Mouse (Mus musculus) forebrain, embryonic 12.5 days (tissue): ENCODE data around the gene Nkx1-1. TPM values are rescaled to one million over a fixed set of nuclear protein-coding genes. Genes with fewer than 3 reads are reported as not detected.

Source experiments
- ATAC-seq: fragments of 200-750 bp; cut with Nextera tagmentation; 2 replicates; pipeline ENCODE4 v1.8.0; 2017; ENCODE audit warnings: moderate TSS enrichment; ENCODE audit not compliant: low FRiP score
- H3K27ac ChIP-seq: fragments of 300-500 bp; sonication (generic); 2 replicates; pipeline ENCODE4 v1.5.1; 2016; ENCODE audit warnings: mild to moderate bottlenecking
- H3K27me3 ChIP-seq: fragments of 300-500 bp; sonication (generic); 2 replicates; pipeline ENCODE4 v1.6.1; 2016; ENCODE audit warnings: mild to moderate bottlenecking
- H3K36me3 ChIP-seq: fragments of 300-500 bp; sonication (generic); replicated peaks from 2 replicates; pipeline ENCODE4 v1.6.1; 2016; ENCODE audit warnings: mild to moderate bottlenecking
- H3K4me1 ChIP-seq: fragments of 300-500 bp; sonication (generic); 2 replicates; pipeline ENCODE4 v1.6.1; 2016
- H3K4me2 ChIP-seq: fragments of 300-500 bp; sonication (generic); 2 replicates; pipeline ENCODE4 v1.6.1; 2016; ENCODE audit warnings: mild to moderate bottlenecking, moderate library complexity
- H3K4me3 ChIP-seq: fragments of 300-500 bp; sonication (generic); replicated peaks from 2 replicates; pipeline ENCODE4 v1.5.1; 2016; ENCODE audit warnings: mild to moderate bottlenecking
- H3K9ac ChIP-seq: fragments of 300-500 bp; sonication (generic); 2 replicates; pipeline ENCODE4 v1.6.1; 2016; ENCODE audit warnings: mild to moderate bottlenecking
- H3K9me3 ChIP-seq: fragments of 300-500 bp; sonication (generic); 2 replicates; pipeline ENCODE4 v1.6.1; 2016
- WGBS: fragments of 180-500 bp; shearing (Covaris S2); methylation state at CpG from one replicate; pipeline ENCODE4 v1.1.7; 2016; 5-methylcytosine and 5-hydroxymethylcytosine counted together
- polyA plus RNA-seq: library from polyadenylated mRNA; unstranded; fragments of >200 nt; fragmentation: Nextera tagmentation; extraction: Ambion mirVana; gene quantifications from 2 replicates; pipeline ENCODE4 v1.2.1, GENCODE M21; 2016

The Nkx1-1 gene
- not detected in 2 replicates for polyA plus RNA-seq

GRCm38 (mm10) chr5:33433201-33434138 is at the start of gene Nkx1-1:
Gene Nkx1-1, minus strand, starts transcription at chr5:33433976.
- WGBS: under 1% methylated on average over 90 of the region's 90 CpGs
- no peaks in the 10 kb centered on the region for H3K9me3 ChIP-seq
- peaks cover 52% of the 10 kb centered on the region for H3K4me1 ChIP-seq
- H3K27ac ChIP-seq: no peak within 1 kb of the TSS
- peak within 1 kb of the TSS; percentile 45 for H3K4me2 ChIP-seq
- peak within 1 kb of the TSS; percentile 25 for H3K4me3 ChIP-seq
- H3K36me3 ChIP-seq: no peaks in the 10 kb centered on the region
- no peak within 1 kb of the TSS for H3K9ac ChIP-seq
- ATAC-seq: no peak
- H3K27me3 ChIP-seq: peaks cover 100% of the 10 kb centered on the region

GRCm38 (mm10) chr5:33481318-33481685 is 47.5 kb upstream of the Nkx1-1 start:
- no peaks in the 10 kb centered on the region for H3K9me3 ChIP-seq
- H3K9ac ChIP-seq: no peak overlapping the region
- no peak for ATAC-seq
- no peak overlapping the region for H3K27ac ChIP-seq
- peaks cover 43% of the 10 kb centered on the region for H3K27me3 ChIP-seq
- peaks cover 16% of the 10 kb centered on the region for H3K4me1 ChIP-seq
- no peak overlapping the region for H3K4me3 ChIP-seq
- WGBS: 58% methylated on average over 7 of the region's 7 CpGs
- no peaks in the 10 kb centered on the region for H3K36me3 ChIP-seq
- no peak overlapping the region for H3K4me2 ChIP-seq

DNA sequence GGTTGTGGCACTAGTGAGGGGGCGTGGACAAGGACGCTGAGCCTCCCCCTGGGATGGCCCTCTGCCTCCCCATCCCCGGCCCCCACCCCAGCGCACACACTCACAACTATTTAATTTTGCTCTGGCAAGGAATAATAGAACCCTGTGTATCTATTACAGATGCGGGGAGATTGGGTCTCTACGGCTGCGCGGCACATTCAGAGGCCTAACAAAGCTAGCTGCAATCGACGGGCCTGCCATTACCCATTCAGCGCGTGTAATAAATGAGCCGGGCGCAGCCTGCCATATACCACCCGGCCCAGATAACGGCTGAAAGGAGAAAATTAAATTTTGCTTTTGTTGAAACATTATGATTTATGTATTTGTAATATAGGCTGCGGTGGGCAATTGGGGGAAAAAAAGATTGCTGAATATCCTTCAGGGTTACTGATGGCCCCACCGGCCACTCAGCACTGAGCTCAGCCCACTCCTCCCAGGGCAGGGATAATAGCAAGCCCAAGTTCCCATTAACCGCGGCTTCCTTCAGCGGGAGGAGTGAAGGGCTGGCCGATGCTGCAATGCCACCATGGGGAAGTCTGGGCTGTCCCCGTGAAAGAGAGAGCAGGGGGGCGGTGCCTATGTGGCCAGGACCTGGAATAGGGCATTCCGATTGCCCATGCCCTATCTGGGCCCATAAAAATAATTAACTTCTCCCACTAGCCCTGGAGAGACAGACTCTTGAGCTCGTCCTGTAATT is 47.0 kb upstream of the Nkx1-1 start:
- Histone ChIP-seq H3K27me3 (peaks cover 40% of the 10 kb centered on the region), H3K27ac (no peak overlapping the region)
- ATAC-seq: peak; percentile 57

DNA sequence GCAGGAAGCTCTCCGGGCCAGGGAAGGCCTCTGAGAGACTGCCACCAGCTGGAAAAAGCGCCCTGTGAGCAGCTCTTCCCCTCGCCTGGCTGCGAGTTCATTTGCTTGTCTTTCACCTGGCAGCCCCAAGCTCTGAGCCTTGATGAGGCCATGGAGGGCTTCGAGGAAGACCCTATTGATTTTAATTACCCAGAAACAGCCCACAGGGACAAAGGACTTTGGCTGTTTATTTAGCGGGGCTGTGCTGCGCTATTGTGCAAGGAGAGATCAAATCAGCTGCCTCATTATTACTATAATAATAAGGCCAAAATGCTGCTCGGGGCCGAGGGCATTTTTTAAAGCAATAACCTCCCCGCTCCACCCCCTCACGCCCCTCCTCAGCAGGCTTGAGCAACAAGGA is 31.7 kb upstream of the Nkx1-1 start:
- WGBS: 11% methylated on average over 11 of the region's 11 CpGs
- H3K27me3 ChIP-seq: peaks cover 82% of the 10 kb centered on the region
- no peak overlapping the region for H3K9ac ChIP-seq
- 0 out of 2 replicates have a peak overlapping the region, but pooled peaks have one; percentile 36 for H3K27ac ChIP-seq
- H3K36me3 ChIP-seq: no peaks in the 10 kb centered on the region
- ATAC-seq: peak; percentile 65
- H3K9me3 ChIP-seq: no peaks in the 10 kb centered on the region
- peaks cover 25% of the 10 kb centered on the region for H3K4me1 ChIP-seq
- H3K4me3 ChIP-seq: no peak overlapping the region
- no peak overlapping the region for H3K4me2 ChIP-seq

More for the DNA sequence above, 47.0 kb upstream of the Nkx1-1 start:
- no peak overlapping the region for H3K9ac ChIP-seq
- H3K4me1 ChIP-seq: peaks cover 16% of the 10 kb centered on the region
- WGBS: 54% methylated on average over 26 of the region's 26 CpGs
- H3K4me3 ChIP-seq: no peak overlapping the region
- no peak overlapping the region; the same call in 1 of the 2 replicates for H3K4me2 ChIP-seq
- no peaks in the 10 kb centered on the region for H3K9me3 ChIP-seq
- H3K36me3 ChIP-seq: no peaks in the 10 kb centered on the region

DNA sequence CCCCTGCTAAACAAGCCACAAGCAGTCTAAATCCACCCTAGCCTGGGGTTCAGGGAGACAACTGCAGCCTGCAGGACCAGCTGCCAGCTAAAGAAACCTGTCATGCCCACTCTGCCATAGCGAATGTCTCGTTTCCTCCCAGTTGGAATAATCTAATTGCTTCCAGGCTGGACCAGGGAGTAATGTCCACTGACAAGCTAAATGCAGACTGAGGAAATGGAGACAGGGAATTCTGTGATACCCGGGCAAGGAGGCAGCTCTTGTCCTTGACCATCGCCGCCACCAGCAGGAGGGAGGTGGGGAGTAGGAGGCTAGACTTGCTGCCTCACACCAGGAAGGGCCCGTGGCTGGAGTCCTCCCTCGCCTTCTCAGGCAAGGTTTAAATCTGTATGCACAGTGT is 30.6 kb upstream of the Nkx1-1 start:
- Histone ChIP-seq H3K36me3 (no peaks in the 10 kb centered on the region), H3K4me3 (no peak overlapping the region), H3K27ac (no peak overlapping the region), H3K27me3 (peaks cover 85% of the 10 kb centered on the region), H3K9ac (no peak overlapping the region), H3K9me3 (no peaks in the 10 kb centered on the region), H3K4me1 (peaks cover 25% of the 10 kb centered on the region), H3K4me2 (no peak overlapping the region)
- ATAC-seq: no peak
- 66% methylated on average over 7 of the region's 7 CpGs for WGBS

- 75% methylated on average over 2 of the region's 2 CpGs for WGBS
- Histone ChIP-seq H3K4me1 (peaks cover 11% of the 10 kb centered on the region), H3K27me3 (peaks cover 89% of the 10 kb centered on the region)
Measured at GRCm38 (mm10) chr5:33459111-33459510, 25.3 kb upstream of the Nkx1-1 start.

GRCm38 (mm10) chr5:33458132-33458622 is 24.4 kb upstream of the Nkx1-1 start:
- H3K4me3 ChIP-seq: no peak overlapping the region
- H3K4me1 ChIP-seq: peaks cover 8% of the 10 kb centered on the region; the same call in 1 of the 2 replicates
- H3K27me3 ChIP-seq: peaks cover 89% of the 10 kb centered on the region
- H3K9ac ChIP-seq: no peak overlapping the region
- 52% methylated on average over 3 of the region's 3 CpGs for WGBS
- no peak for ATAC-seq
- H3K36me3 ChIP-seq: no peaks in the 10 kb centered on the region
- H3K27ac ChIP-seq: no peak overlapping the region
- no peak overlapping the region for H3K4me2 ChIP-seq
- H3K9me3 ChIP-seq: no peaks in the 10 kb centered on the region

More at GRCm38 (mm10) chr5:33459111-33459510, 25.3 kb upstream of the Nkx1-1 start:
- Histone ChIP-seq H3K36me3 (no peaks in the 10 kb centered on the region), H3K4me3 (no peak overlapping the region), H3K4me2 (no peak overlapping the region), H3K27ac (no peak overlapping the region), H3K9ac (no peak overlapping the region), H3K9me3 (no peaks in the 10 kb centered on the region)
- no peak for ATAC-seq

DNA sequence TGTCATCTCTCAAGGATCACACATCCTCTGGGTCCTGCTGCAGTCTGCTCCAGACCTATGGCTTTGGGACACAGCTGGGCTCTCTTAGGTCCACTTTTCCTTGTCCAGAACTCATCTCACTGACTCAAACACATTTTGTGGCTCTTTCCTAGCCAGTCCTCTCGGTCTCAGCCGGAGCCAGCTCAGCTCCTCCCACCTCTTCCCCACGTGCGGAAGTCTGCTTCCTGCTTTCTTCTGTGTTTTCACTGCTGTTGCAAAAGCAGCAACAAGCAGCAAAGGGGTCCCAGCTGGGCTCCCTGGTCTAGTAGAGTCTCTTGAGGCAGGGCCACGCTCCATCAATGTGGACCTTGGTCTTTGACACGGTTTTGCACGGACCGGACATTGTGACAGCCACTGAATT is 22.0 kb upstream of the Nkx1-1 start:
- no peak for ATAC-seq
- H3K4me3 ChIP-seq: no peak overlapping the region
- H3K9ac ChIP-seq: no peak overlapping the region
- no peak overlapping the region for H3K27ac ChIP-seq
- peaks cover 8% of the 10 kb centered on the region; the same call in 1 of the 2 replicates for H3K4me1 ChIP-seq
- H3K27me3 ChIP-seq: peaks cover 81% of the 10 kb centered on the region
- 74% methylated on average over 8 of the region's 8 CpGs for WGBS
- no peaks in the 10 kb centered on the region for H3K9me3 ChIP-seq
- no peak overlapping the region for H3K4me2 ChIP-seq
- H3K36me3 ChIP-seq: no peaks in the 10 kb centered on the region

DNA sequence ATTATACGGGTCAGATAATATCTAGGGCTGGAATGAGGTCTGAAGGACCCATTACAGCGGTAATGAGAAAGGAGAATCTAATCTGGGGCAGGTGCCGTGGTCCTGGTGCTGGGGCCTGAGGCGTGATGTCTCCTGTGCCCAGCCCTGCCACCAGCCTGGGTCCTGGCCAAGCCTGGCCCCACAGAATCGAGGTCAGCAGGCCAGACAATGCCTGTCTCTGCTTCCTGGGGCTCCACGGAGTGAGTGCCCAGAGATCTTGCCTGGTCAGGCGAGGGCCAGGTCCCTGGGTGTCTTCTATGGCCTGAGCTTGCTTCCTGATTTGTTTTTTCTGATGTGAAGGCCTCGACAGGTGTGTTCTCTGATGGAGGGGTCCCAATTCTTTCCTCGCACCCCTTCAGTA is 10.0 kb upstream of the Nkx1-1 start:
- WGBS: 47% methylated on average over 9 of the region's 9 CpGs
- Histone ChIP-seq H3K4me2 (no peak overlapping the region), H3K4me3 (no peak overlapping the region), H3K27ac (no peak overlapping the region), H3K9me3 (no peaks in the 10 kb centered on the region), H3K4me1 (peaks cover 12% of the 10 kb centered on the region), H3K9ac (no peak overlapping the region), H3K36me3 (no peaks in the 10 kb centered on the region), H3K27me3 (peaks cover 80% of the 10 kb centered on the region)
- 0 out of 2 replicates have a peak, but pooled peaks have one; percentile 17 for ATAC-seq

DNA sequence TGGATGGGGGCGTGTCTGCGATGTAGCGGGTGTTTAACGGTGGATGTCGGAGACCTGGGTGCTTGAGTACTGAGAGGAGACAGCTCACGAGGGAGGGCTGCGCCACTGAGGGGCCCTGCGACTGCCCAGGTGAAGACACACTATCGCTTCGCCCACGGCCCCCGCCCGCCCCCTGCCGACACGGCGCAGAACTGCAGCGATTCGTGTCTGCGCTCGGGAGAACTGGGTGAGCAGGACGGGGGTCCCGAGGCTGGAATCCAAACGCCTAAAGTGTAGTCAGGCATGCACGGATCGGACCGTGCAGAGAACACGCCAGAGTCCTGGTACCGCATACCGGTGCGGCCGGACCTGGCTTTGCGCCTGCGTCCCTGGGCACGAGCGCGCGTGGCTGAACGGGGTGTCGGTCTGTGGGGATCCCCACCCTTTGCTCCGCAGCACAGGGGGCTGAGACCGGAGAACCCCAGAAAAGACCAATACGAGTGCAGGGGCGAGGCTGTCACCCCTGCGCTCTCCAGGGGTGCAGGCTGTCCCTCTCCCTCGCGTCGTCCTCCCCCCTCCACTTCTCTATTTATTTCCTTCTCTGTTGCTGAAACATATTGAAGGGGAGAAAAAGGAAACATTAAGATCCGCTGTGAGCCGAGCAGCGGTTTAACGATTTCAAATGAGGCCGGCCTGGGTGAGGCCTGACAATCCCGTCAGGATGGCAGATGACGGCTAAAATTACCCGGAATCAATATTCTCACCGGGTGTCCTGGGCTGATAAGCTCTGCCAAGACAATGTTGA is 9.3 kb upstream of the Nkx1-1 start:
- Histone ChIP-seq H3K4me2 (peak overlapping the region; percentile 61), H3K9ac (peak overlapping the region; percentile 45), H3K27ac (no peak overlapping the region), H3K4me1 (peaks cover 15% of the 10 kb centered on the region), H3K9me3 (no peaks in the 10 kb centered on the region), H3K36me3 (no peaks in the 10 kb centered on the region), H3K27me3 (peaks cover 84% of the 10 kb centered on the region), H3K4me3 (peak overlapping the region; percentile 36)
- 0 out of 2 replicates have a peak, but pooled peaks have one; percentile 30 for ATAC-seq
- WGBS: 4% methylated on average over 56 of the region's 56 CpGs

GRCm38 (mm10) chr5:33438214-33438613 is 4.4 kb upstream of the Nkx1-1 start:
- 3% methylated on average over 23 of the region's 23 CpGs for WGBS

More at GRCm38 (mm10) chr5:33438214-33438613, 4.4 kb upstream of the Nkx1-1 start:
- Histone ChIP-seq H3K4me2 (no peak overlapping the region), H3K4me1 (peaks cover 33% of the 10 kb centered on the region), H3K27me3 (peaks cover 100% of the 10 kb centered on the region), H3K36me3 (no peaks in the 10 kb centered on the region), H3K9me3 (no peaks in the 10 kb centered on the region), H3K9ac (no peak overlapping the region), H3K4me3 (no peak overlapping the region), H3K27ac (no peak overlapping the region)
- no peak for ATAC-seq
